Mouse (Mus musculus): Measurements from ENCODE around the gene Chka. TPM values are rescaled to one million over a fixed set of nuclear protein-coding genes. Genes with fewer than 3 reads are reported as not detected.

The Chka gene
- polyA plus RNA-seq, 1 experiment from 2014 or later, result 54.7 TPM

GRCm38 (mm10) chr19:3893545-3894116, 42.1 kb downstream of the Chka start:
- H3K4me3 ChIP-seq (replicated peaks; ENCODE audit: low read length), result no peak overlapping the region
- no peak for DNase-seq (ENCODE audit: low spot score)
- no peaks in the 10 kb centered on the region for H3K9me3 ChIP-seq (ENCODE audit: control insufficient read depth, low read length)
- no peaks in the 10 kb centered on the region for H3K27me3 ChIP-seq (ENCODE audit: control insufficient read depth, insufficient read depth, low read length)
- no peak overlapping the region for H3K27ac ChIP-seq
- ATAC-seq (ENCODE audit: low FRiP score), result no peak
- WGBS, result 93% methylated on average over 4 of the region's 4 CpGs
- no peaks in the 10 kb centered on the region for H3K4me1 ChIP-seq (replicated peaks; ENCODE audit: control insufficient read depth, insufficient read depth, low read length)
- H3K36me3 ChIP-seq (replicated peaks; ENCODE audit: control insufficient read depth, insufficient read depth), result peaks cover 75% of the 10 kb centered on the region
- H3K9ac ChIP-seq, result no peak overlapping the region
- no peak overlapping the region for H3K4me2 ChIP-seq (replicated peaks)

DNA sequence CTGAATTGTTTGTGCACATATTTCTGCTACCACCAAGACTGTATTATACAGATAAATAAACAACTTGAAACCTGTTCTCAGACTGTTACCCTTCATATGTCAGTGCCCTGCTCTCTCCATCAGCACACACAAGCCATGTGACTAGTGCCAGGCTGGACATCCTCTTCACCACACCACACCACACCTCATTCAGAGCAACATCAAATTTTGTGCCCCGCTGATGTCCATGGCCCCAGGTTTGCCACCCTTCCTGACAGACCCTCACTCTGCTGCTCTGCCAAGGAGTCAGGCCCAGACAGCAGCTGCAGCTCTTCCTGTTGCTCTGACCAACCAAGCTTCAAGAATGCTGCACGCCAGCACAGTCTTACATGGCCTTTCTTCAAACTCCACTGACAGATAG, 42.7 kb downstream of the Chka start:
- Histone ChIP-seq H3K36me3 (replicated peaks; ENCODE audit: control insufficient read depth, insufficient read depth) (peaks cover 68% of the 10 kb centered on the region), H3K27ac (0 out of 2 replicates have a peak overlapping the region, but pooled peaks have one; percentile 18), H3K9me3 (ENCODE audit: control insufficient read depth, low read length) (no peaks in the 10 kb centered on the region), H3K4me3 (replicated peaks; ENCODE audit: low read length) (no peak overlapping the region), H3K4me1 (replicated peaks; ENCODE audit: control insufficient read depth, insufficient read depth, low read length) (no peaks in the 10 kb centered on the region), H3K4me2 (replicated peaks) (no peak overlapping the region), H3K9ac (no peak overlapping the region), H3K27me3 (ENCODE audit: control insufficient read depth, insufficient read depth, low read length) (no peaks in the 10 kb centered on the region)
- 87% methylated on average over 2 of the region's 2 CpGs for WGBS
- DNase-seq (ENCODE audit: low spot score), result no peak
- ATAC-seq (ENCODE audit: low FRiP score), result no peak

DNA sequence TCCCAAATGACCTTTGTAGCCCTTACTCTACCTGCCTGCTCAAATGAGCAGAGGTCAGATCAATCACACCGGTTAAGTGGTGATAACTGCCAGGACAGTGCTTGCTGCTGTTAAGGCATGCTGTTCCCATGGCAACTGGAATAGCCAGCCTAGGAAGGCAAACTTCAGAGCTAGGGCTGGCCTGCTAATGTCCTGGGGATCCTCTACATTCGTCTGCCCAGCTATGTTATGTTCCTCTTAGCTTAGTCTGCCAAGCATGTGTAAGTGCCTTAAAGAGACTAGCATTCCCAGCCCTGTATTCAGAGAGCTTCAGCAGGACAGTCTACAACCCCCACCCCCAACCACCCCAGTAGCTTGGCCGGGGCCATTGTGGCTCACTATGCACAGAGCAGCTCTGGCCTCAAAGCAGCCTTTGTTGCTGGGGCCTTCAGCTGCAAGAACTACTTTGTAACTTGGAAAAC, 43.6 kb downstream of the Chka start:
- Histone ChIP-seq H3K9me3 (ENCODE audit: control insufficient read depth, low read length) (no peaks in the 10 kb centered on the region), H3K27ac (peak overlapping the region; percentile 34), H3K9ac (no peak overlapping the region), H3K36me3 (replicated peaks; ENCODE audit: control insufficient read depth, insufficient read depth) (peaks cover 59% of the 10 kb centered on the region), H3K4me3 (replicated peaks; ENCODE audit: low read length) (no peak overlapping the region), H3K4me1 (replicated peaks; ENCODE audit: control insufficient read depth, insufficient read depth, low read length) (no peaks in the 10 kb centered on the region), H3K4me2 (replicated peaks) (no peak overlapping the region), H3K27me3 (ENCODE audit: control insufficient read depth, insufficient read depth, low read length) (no peaks in the 10 kb centered on the region)
- ATAC-seq (ENCODE audit: low FRiP score) (peak; percentile 80; the same call in 1 of the 2 replicates), DNase-seq (ENCODE audit: low spot score) (peak; percentile 36)
- 17% methylated on average over 3 of the region's 3 CpGs for WGBS

- Histone ChIP-seq H3K4me1 (replicated peaks; ENCODE audit: control insufficient read depth, insufficient read depth, low read length) (no peaks in the 10 kb centered on the region), H3K27me3 (ENCODE audit: control insufficient read depth, insufficient read depth, low read length) (no peaks in the 10 kb centered on the region), H3K9me3 (ENCODE audit: control insufficient read depth, low read length) (no peaks in the 10 kb centered on the region), H3K9ac (no peak overlapping the region), H3K27ac (peak overlapping the region; percentile 34; the same call in 1 of the 2 replicates), H3K4me3 (replicated peaks; ENCODE audit: low read length) (no peak overlapping the region), H3K36me3 (replicated peaks; ENCODE audit: control insufficient read depth, insufficient read depth) (peaks cover 51% of the 10 kb centered on the region), H3K4me2 (replicated peaks) (no peak overlapping the region)
- 92% methylated on average over 10 of the region's 10 CpGs for WGBS
- DNase-seq (ENCODE audit: low spot score) (no peak), ATAC-seq (ENCODE audit: low FRiP score) (no peak)
Observed at GRCm38 (mm10) chr19:3896208-3896607, 44.6 kb downstream of the Chka start.

DNA sequence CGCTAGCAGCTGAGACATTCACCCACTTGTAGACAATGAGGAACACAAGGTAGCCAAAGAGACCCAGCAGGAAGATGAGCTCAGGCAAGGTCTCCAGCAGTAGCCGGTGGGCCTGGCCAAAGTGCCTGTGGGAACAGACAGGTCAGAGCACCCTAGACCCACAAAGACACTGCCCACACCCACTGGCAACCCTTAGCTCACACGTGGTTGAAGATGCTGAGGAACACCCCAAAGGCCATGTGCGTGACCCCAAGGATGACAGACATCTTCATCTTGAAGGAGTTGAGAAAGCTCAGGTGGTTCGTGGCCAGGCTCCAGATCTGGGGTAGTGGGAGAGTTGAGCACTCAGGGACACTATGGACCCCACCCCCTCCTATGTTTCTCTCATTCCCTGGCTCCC, 46.0 kb downstream of the Chka start:
- H3K9ac ChIP-seq, result no peak overlapping the region
- H3K27ac ChIP-seq, result no peak overlapping the region
- peaks cover 38% of the 10 kb centered on the region for H3K36me3 ChIP-seq (replicated peaks; ENCODE audit: control insufficient read depth, insufficient read depth)
- H3K9me3 ChIP-seq (ENCODE audit: control insufficient read depth, low read length), result no peaks in the 10 kb centered on the region
- H3K4me1 ChIP-seq (replicated peaks; ENCODE audit: control insufficient read depth, insufficient read depth, low read length), result no peaks in the 10 kb centered on the region
- ATAC-seq (ENCODE audit: low FRiP score), result no peak
- no peak overlapping the region for H3K4me2 ChIP-seq (replicated peaks)
- 90% methylated on average over 5 of the region's 5 CpGs for WGBS
- no peak for DNase-seq (ENCODE audit: low spot score)
- no peaks in the 10 kb centered on the region for H3K27me3 ChIP-seq (ENCODE audit: control insufficient read depth, insufficient read depth, low read length)
- H3K4me3 ChIP-seq (replicated peaks; ENCODE audit: low read length), result no peak overlapping the region

GRCm38 (mm10) chr19:3898952-3899351, 47.4 kb downstream of the Chka start:
- ATAC-seq (ENCODE audit: low FRiP score) (no peak), DNase-seq (ENCODE audit: low spot score) (no peak)
- Histone ChIP-seq H3K4me2 (replicated peaks) (no peak overlapping the region), H3K27ac (no peak overlapping the region), H3K27me3 (ENCODE audit: control insufficient read depth, insufficient read depth, low read length) (no peaks in the 10 kb centered on the region), H3K9ac (no peak overlapping the region), H3K36me3 (replicated peaks; ENCODE audit: control insufficient read depth, insufficient read depth) (peaks cover 24% of the 10 kb centered on the region), H3K4me1 (replicated peaks; ENCODE audit: control insufficient read depth, insufficient read depth, low read length) (no peaks in the 10 kb centered on the region), H3K4me3 (replicated peaks; ENCODE audit: low read length) (no peak overlapping the region), H3K9me3 (ENCODE audit: control insufficient read depth, low read length) (no peaks in the 10 kb centered on the region)
- 76% methylated on average over 7 of the region's 7 CpGs for WGBS

GRCm38 (mm10) chr19:3899618-3900017, 48.0 kb downstream of the Chka start:
- 94% methylated on average over 4 of the region's 4 CpGs for WGBS
- no peak for DNase-seq (ENCODE audit: low spot score)

DNA sequence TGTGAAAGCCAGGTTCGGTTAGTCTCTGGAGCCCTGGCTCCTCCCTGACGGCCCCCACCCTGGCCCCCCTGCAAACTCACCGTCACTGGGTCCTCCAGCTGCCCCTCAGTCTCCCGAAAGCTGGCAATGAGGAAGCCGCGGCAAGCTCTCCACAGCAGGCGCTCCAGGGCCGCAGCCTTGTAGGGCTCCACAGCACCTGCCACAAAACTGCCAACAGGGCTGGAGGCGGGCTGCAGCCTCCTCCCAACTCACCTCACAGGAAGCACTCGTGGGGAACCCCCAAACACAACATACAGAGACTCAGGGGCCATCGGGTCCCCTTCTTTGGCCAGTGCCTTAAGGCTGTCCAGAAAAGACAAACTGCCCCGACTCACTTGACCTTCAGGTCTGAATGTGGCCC, 51.4 kb downstream of the Chka start:
- no peaks in the 10 kb centered on the region for H3K9me3 ChIP-seq (ENCODE audit: control insufficient read depth, low read length)
- H3K36me3 ChIP-seq (replicated peaks; ENCODE audit: control insufficient read depth, insufficient read depth), result 0 out of 2 replicates have a peak, but pooled peaks cover 2% of the 10 kb centered on the region
- 0 out of 2 replicates have a peak, but pooled peaks cover 3% of the 10 kb centered on the region for H3K4me1 ChIP-seq (replicated peaks; ENCODE audit: control insufficient read depth, insufficient read depth, low read length)
- H3K9ac ChIP-seq, result no peak overlapping the region
- no peaks in the 10 kb centered on the region for H3K27me3 ChIP-seq (ENCODE audit: control insufficient read depth, insufficient read depth, low read length)
- WGBS, result 77% methylated on average over 12 of the region's 12 CpGs
- DNase-seq (ENCODE audit: low spot score) (no peak), ATAC-seq (ENCODE audit: low FRiP score) (no peak)
- no peak overlapping the region for H3K27ac ChIP-seq
- no peak overlapping the region for H3K4me3 ChIP-seq (replicated peaks; ENCODE audit: low read length)
- no peak overlapping the region for H3K4me2 ChIP-seq (replicated peaks)

More at GRCm38 (mm10) chr19:3899618-3900017, 48.0 kb downstream of the Chka start:
- Histone ChIP-seq H3K36me3 (replicated peaks; ENCODE audit: control insufficient read depth, insufficient read depth) (peaks cover 17% of the 10 kb centered on the region), H3K27ac (no peak overlapping the region), H3K4me2 (replicated peaks) (no peak overlapping the region), H3K27me3 (ENCODE audit: control insufficient read depth, insufficient read depth, low read length) (no peaks in the 10 kb centered on the region), H3K9me3 (ENCODE audit: control insufficient read depth, low read length) (no peaks in the 10 kb centered on the region), H3K9ac (no peak overlapping the region), H3K4me1 (replicated peaks; ENCODE audit: control insufficient read depth, insufficient read depth, low read length) (no peaks in the 10 kb centered on the region), H3K4me3 (replicated peaks; ENCODE audit: low read length) (no peak overlapping the region)
- ATAC-seq (ENCODE audit: low FRiP score), result no peak

DNA sequence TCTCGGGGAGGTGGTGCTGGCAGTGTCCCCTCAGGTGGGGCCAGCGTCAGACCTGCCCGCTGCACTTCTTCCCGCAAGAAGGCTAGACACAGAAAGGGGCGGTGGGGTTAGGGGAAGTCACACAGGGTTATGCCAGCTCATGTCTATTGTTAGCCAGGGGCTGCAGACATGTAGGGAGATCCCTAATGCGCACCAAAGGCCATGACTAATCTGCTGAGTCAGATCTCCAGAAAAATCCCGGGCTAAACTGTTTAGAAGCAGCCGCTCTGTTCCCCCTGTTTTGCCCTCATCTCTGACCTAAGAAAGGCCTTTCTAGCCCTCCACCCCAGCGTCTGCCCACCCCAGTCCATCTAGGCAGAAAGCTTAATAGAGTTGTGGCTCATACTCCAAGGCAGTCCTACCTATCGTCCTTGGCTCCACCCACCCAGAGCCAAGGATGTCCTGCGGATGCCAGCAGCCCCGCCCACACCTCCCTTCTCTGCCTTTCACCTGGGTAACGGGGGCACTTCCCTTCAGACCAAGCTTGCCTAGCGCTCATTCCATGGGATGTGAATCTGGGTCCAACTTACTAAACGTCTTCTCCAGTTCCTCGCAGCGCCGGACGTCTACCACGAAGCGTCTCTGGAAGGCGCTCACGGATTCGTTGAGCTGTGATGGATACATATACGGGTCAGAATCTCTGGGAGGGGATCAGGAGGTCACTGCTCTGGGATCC, 52.2 kb downstream of the Chka start:
- Histone ChIP-seq H3K27me3 (ENCODE audit: control insufficient read depth, insufficient read depth, low read length) (no peaks in the 10 kb centered on the region), H3K9me3 (ENCODE audit: control insufficient read depth, low read length) (no peaks in the 10 kb centered on the region), H3K36me3 (replicated peaks; ENCODE audit: control insufficient read depth, insufficient read depth) (peaks cover 10% of the 10 kb centered on the region), H3K4me3 (replicated peaks; ENCODE audit: low read length) (no peak overlapping the region), H3K4me1 (replicated peaks; ENCODE audit: control insufficient read depth, insufficient read depth, low read length) (0 out of 2 replicates have a peak, but pooled peaks cover 3% of the 10 kb centered on the region), H3K4me2 (replicated peaks) (no peak overlapping the region), H3K27ac (no peak overlapping the region), H3K9ac (no peak overlapping the region)
- ATAC-seq (ENCODE audit: low FRiP score) (no peak), DNase-seq (ENCODE audit: low spot score) (no peak)
- WGBS, result 60% methylated on average over 25 of the region's 25 CpGs
